Mouse (Mus musculus): Measurements from ENCODE around the gene Atp6v1a.

Gene Atp6v1a

DNA sequence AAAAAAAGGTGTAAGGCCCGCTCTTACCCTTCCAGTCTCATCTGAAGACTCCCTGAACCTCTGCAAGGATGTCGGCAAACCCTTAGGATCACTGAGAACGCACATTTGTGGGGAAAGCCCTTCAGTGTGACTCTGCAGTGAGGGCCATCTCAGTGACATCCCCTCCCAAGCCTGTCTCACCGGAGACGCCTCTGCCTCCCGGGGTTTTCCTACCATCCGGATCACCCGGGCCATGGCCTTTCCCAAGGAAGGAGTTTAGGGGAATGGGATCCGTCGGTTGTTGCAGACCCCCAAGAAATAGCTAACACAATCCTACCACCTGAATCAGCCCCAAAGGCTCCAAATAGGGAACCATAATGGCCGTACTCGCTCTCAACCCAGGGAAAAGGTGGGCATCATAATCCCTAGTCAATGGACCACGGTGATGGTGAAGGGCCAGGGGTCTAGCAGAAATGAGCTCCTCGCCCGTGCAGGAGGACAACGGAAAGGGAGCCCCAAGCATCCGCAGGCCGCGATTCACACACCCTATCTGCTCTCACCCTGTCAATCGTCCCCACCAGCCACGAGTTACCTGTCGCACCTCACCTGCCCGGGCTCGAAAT, 1.0 kb downstream of the Atp6v1a start:
- no peak for DNase-seq (ENCODE audit: low read depth, low spot score)

DNA sequence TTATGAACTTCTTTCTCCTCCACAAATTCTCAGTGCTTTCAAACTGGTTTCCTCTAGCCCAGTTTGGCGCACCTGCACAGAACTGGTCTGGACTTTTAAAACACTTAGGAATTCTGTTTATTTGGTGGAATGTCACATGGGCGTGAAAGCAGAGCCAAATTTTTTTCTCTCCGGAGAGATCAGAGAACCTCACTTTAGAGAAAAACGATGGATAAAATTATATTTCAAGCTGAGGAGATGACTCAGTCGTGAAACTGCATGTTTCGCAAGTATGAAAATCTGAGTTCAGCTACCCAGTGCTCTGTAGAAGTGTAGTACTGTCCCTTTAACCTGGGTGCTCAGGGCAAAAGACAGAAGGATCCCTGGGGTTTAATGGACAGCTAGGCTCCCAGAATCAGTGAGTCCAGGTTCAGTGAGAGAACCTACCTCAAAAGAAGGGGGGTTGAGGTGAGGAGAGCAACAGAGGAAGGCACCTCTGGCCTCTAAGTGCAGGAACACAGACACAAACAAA, 2.9 kb downstream of the Atp6v1a start:
- no peak for DNase-seq (ENCODE audit: low read depth, low spot score)

DNA sequence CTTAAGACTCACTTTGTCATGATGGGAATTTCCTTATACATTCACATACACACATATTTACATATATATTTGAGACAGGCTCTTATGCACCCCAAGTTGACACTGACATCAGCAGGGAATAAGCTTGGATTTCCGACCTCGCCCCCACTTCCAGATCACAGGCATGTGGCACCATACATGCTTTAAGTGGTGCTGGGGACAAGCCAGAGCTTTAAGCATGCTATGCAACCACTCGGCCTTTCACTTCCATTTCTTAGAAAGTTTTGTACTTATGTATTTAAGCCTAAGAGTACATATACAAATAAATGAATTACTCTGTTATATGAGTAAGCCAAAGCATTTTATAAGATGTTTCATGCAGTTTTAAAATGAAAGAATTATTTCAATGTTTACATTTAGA, 6.3 kb downstream of the Atp6v1a start:
- DNase-seq (ENCODE audit: low read depth, low spot score), result no peak

DNA sequence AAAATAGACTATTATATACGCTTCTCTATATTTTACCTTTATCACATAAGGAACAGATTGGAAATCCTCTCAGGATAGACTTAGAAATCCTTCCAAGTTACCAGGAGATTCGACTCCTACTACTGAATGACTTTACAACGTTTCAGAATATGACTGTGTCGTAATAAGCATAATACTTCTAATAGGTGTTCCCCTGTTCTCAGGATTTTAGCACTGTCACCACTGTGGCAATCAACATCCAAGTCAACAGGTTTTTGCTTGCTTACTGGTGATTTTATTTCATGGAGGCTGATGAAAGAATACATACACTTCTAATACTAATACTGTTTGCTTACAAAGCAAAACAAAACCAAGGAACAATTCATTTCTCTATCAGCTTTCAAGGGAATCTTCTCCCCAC, 7.2 kb downstream of the Atp6v1a start:
- DNase-seq (ENCODE audit: low read depth, low spot score), result no peak

DNA sequence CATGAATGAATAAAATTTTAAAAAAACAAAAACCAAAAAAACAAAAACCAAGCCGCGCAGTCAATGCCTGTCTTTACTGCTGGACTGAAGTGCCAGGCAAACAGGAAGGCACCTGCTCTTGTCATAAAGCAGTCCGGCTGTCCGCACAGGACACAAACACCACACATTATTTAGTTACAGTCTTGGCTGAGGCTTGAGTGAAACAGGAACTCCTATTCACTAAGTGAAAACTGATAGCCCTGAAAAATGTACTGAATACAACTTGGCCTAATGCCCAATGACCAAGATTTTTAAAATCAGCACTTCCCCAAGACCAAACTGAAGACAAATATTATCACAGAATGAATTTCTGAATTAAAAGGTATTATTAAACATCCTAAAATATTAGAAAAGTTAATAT, 13.1 kb downstream of the Atp6v1a start:
- DNase-seq (ENCODE audit: low read depth, low spot score), result peak; percentile 59

DNA sequence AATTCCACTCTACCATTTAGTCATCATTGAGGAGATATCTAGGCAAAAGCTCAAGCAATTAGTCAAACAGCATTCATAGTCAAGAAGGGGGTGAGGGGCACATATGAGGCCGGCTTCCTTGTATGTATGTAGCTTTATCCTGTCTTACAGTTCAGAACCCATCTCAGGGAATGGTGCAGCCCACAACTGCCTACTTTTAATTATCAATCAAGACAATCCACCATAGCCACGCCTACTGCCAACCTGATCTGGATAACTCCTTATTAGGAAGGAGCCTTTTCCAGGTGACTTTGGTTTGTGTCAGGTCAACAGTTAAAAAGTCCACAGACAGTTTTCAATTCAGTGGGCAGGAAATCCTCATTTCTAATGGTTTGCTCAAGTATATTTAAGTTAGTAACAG, 14.1 kb downstream of the Atp6v1a start:
- DNase-seq (ENCODE audit: low read depth, low spot score), result no peak

DNA sequence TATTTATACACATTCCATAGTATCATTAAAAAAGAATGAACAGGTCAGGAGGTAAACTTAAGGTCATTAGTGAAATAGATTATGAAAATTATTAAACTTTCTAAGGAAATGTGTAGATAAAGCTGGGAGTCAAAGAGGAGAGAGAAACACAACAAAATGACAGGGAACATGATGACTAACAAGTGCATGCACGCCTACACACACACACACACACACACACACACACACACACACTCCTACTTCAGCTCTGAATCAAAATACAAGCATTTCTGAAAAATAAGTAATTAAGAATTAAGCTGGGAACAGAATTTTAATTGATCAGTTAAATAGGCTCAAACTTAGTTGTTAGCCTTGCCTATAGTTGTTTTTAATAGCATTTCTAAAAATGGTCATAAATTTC, 14.8 kb downstream of the Atp6v1a start:
- no peak for DNase-seq (ENCODE audit: low read depth, low spot score)

DNA sequence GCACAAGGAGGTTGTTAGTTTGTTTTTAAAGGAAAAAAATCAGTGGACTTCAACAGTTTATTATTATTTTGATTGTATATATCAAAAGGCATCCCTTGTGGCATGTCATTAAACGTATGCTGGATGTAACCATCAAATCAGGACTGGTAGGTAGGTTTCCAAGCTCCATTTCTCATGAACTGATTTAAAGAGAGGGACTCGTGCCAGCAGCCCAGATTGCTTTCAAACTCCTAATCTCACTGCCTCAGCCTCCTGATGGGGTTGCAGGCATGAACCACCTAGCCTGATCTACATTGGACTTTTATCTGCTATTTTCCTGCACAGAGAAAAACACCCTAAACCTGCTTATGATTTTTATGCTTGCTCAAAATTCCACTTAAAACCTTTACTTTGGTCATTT, 15.7 kb downstream of the Atp6v1a start:
- DNase-seq (ENCODE audit: low read depth, low spot score), result no peak

DNA sequence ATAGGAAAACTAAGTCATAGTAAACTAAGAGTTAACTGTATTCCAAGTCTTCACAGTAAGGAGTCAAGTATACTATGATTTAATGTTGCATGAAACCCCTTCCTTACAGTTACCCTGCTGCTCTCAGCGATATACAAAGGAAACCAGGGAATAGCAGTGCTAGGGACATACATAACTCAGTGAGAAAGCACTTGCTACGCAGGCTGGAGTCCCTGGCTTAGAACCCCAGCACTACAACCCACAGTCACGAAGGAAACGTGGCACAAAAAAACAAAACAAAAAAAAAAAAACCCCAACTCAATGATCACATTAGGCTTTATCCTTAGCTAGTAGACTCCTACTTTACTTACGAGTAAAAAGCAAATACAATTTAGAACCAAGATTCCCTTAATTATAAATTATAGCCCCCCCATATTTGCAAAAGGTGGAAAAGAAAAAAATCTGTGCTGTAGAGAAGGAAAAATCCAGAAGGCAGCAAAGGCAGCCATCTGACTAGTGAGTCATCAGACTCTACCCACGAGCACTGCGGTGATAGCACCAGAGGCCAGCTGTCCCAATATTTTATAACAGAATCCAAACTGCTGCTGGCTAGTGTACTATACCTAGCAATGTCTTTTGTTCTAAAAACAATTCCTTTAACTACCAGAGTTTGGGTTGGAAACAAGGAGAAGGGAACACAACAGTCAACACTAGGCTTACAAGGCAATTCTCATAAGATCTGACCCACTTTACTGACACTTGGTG, 16.4 kb downstream of the Atp6v1a start:
- no peak for DNase-seq (ENCODE audit: low read depth, low spot score)

DNA sequence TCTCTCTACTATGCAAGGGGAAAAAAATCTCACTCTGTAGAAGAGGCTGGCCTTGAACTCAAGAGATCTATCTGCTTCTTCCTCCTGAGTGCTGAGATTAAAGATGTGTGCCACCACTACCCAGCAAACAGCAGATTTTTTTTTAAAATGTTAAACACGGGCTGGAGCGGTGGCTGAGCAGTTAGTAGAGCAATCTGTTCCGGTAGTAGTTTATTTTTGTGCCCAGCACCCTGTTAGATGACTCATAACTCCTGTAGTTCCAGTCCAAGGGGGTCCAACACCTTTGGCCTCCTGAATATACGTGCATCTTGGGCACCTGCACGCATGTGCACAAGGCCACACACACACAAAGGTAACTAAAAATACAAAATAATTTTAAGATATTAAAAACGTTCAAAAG, 16.9 kb downstream of the Atp6v1a start:
- DNase-seq (ENCODE audit: low read depth, low spot score), result no peak

DNA sequence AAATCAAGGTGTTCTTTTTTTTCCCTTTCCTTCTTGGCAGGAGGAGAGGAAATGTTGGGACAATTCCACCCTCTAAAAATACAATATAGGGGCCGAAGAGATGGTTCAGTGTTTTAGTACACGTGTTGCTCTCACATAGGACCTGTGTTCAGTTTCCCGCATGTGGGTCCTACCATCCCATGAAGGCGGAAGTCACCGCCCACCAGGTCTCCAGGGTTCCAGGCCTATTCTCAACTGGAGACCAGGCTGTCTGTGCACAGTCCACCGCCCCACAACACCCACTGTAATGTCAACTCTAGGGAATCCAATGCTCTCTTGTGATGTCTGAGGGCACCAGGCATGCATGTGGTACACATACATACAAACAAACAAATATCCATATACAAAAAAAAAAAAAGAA, 17.4 kb downstream of the Atp6v1a start:
- DNase-seq (ENCODE audit: low read depth, low spot score), result no peak

DNA sequence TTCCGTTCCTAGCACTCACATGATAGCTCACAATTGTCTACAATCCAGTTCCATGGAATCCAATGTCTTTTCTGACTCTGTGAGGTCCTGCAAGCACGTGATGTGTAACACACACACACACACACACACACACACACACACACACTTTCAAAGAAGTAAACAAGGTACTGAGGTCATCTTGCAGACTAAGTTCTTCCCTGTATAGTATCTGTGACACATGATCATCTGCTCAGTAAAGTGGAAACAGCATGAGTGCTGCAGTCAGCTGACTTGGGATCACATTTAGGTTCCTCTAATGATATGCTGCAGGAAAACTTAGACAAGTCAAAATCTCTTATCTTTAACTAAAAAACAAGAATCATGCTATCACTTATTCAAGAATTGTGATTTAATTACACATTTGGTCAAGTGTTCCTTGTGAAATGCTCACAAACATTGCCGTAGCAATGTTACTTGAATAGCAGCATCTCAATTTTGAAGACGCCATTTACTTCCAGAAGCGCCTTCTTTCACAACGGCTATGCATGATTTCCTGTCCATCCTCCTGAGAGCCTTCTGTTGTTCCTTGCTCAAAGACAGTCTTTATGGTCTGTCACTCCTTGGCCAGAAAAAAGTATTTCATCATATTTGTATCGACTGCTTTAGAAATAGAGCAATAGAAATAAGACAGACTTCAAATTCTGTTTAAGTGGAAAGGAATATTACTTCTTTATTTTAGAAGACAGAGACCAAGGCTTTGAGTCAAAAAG, 19.6 kb downstream of the Atp6v1a start:
- DNase-seq (ENCODE audit: low read depth, low spot score), result peak; percentile 60

DNA sequence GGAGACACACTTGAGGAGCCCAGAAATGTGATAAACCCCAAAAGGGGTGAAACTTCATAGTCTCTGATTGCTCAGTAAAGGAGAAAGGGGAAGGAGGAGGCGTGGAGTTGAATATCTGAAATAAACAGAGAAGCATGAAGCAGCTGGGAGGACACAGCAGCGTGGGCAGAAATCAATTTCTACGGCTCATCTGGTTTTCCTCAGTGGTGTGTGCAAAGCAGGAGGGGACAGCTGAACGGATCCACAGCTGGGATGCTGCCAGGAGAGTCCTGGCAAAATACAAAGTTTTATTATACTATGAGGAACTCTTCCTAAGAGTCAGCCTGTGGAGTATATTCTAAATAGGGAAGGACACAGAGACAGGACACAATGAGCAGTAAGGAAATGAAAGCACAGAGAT, 30.5 kb downstream of the Atp6v1a start:
- DNase-seq (ENCODE audit: low read depth, low spot score), result no peak

DNA sequence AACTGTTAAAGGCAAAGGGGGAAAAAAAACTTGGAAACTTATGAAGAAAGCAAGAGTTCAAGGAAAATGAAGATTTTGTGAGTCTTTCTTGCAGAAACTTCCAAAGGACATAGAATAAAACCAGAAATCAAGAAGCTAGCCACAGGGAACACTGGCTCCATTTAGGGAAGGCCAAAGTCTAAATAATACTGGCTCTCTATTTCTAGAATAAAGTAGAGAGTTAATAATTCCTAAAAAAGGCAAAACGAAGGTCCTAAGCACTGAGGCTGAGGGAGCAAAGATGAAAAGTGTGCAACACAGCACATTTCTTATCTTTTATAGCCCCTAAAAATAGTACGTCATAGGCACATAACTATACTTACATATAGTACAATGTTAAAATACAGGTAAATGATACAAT, 34.3 kb downstream of the Atp6v1a start:
- no peak for DNase-seq (ENCODE audit: low read depth, low spot score)

DNA sequence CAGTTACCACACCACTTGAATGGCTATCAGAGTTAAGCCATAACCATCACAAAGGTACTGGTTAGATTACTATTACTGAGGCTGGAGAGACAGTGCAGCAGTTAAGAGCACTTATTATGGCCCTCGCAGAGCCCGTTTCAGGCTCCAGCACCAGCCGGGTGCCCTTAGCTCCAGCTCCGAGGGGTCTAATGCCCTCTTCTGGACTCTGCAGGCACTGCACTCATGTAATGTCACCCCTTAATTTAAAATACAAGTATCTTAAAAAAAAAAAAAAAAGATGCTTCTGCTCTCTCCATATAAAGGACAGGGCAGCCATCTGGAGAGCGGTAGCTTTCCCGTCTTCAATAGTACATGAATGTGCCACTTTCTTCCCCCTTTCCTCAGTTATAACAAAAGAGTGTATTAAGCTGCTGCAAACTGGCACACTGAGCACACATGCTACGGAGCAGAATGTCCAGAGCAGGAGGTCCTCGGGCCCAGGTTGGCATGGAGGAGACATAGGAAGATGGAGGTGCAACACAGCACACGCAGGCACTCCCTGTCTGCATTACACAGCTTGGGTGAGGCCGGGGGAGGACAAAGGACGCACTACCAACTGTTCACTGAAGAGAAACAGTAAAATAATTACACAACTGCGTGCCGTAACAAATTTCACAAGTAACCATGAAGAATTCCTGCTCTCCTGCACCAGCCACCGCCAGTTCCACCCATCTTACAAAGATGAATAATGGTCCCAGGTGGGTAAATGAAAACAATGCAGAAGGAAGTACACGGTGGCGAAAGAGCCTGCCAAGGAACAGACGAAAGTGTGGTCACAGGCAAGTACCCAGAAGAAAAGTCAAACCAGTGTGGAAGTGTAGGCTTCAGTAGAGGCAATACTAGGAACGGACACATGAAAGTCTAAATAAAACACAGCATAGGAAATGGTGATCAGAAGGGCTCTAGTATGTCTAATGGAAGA, 35.4 kb downstream of the Atp6v1a start:
- no peak for DNase-seq (ENCODE audit: low read depth, low spot score)

DNA sequence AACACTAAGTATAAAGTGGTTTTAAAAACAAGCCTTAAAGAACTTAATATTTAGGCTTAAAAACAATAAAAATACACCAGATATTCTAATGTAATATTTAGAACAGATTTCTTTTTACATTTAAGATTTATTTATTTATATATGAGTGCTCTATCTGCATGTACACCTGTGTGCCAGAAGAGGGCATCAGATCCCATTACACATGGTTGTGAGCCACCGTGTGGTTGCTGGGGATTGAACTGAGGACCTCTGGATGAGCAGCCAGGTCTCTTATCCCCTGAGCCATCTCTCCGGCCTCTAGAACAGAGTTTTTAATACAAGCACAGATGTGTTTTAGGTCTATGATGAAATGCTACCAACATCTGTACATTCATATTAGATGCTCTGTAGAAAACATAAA, 36.6 kb downstream of the Atp6v1a start:
- no peak for DNase-seq (ENCODE audit: low read depth, low spot score)

DNA sequence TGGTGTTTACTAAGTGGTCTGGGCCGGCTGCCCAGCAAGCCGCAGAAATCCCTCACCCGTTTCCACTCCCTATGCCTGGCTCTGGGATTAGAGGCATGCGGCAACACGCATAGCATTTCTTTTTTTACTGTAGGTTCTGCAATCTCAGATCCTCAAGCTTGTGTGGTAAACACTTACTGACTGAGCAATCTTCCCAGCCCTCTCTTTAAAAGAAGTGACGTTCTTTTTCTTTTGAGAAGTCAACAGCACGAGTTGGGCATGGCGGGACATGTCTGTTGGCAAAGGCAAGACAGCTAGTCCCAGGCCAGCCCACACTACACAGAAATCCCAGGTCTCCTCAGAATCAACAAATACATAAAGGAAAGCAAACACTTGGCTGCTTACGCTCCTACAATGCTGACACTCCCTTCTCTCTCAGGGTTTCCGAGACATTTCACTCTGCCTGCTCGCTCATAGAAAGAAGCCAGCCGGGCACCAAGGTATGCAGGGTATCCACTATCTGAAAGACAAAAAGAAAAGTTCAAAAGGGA, 38.3 kb downstream of the Atp6v1a start:
- no peak for DNase-seq (ENCODE audit: low read depth, low spot score)

DNA sequence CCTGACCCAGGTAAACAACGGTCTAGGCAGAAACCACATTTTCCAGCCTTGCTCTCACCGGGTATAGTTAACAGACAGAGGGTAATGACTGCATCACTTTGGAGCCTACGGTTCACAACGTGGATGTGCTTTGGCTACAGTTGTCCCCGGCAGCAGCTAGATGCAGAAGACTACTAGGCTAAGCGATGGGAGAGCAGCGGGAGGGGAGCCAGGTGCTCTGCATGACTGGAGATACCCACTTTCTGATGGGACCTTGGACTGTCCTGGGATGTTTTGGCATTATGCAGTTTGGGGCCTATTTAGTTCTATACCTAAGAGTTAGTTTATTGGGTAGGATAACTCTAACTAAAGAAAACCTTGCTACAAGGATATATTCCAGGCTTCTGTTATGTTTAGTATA, 40.1 kb downstream of the Atp6v1a start:
- no peak for DNase-seq (ENCODE audit: low read depth, low spot score)

DNA sequence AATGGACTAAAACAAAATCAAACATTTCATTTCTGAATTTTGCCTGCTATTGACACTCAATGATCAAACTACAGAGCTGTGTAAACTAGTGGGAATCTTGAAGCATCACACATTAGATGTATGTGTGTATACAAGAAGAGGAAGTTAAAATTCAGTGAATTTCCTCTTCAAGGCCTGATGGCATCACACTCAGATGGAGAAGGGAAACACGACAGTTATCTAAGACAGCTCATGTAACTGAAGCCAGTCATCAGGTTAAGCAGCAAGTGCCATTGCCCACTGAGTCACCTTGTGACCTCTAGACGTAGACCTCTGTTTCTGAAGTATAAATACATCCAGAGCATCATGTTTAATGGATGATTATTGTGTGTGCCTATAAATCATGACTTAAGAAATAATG, 51.9 kb downstream of the Atp6v1a start:
- no peak for DNase-seq (ENCODE audit: low read depth, low spot score)

DNA sequence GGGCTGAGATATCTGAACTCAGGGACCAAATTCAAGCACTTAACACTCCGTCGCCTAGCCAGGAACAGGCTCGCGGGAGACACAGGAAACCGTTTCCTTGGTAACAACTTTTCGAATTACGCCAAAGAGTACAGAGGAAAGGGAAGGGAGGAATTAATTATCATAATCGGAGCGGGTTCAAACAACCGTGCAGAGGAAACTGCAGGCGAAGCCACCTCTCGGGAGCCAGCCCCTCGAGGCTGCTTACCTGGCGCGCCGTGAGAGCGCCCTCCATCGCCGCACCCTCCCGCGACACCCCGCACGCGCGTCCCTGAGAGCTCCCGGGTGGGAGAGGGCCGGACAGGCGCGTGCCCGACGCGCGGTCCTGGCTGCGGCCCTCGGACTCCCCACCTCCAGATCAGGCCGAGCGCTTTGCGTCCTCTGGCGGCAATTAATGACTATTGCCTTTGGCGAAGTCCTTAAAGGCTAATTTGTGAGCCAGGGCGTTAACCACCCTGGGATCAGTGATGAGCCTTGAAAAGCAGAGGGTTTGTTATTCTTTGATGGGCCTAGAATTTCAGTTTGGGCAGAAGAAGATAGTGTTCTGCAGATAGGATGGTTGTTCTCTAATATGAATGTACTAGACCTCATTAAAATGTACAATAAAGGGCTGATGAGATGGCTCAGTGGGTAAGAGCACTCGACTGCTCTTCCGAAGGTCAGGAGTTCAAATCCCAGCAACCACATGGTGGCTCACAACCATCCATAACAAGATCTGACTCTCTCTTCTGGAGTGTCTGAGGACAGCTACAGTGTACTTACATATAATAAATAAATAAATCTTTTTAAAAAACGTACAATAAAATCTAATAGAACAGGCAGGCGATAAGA, 76.2 kb downstream of the Atp6v1a start, which contains the start of gene Gramd1c:
Gene Gramd1c, minus strand, starts transcription at position 321 of the 870 bp plus-strand sequence.
- DNase-seq (ENCODE audit: low read depth, low spot score), result peak; percentile 45
